ENCODE assay signal across 10 mouse cellular contexts in genomic region chr9:65391613-65391964, GRCm38 (mm10). TPM values are rescaled to one million over a fixed set of nuclear protein-coding genes. Genes with fewer than 3 reads are reported as not detected.
DNase-seq lines count a peak whose midpoint lies in the region; ATAC-seq and TF ChIP-seq lines count a peak whose summit lies in the region.
"Had no signal": no experiment of that assay in that cellular context is flagged by ENCODE, and none has a peak within 500 bp of the region (broad histone marks: within the 10 kb centered on the region; RNA-seq: fewer than 3 reads in every experiment).

Gene Kbtbd13, minus strand, starts transcription at chr9:65391652.

- peaks cover 3% of the 10 kb centered on the region; the same call in 1 of the 2 replicates for H3K27me3 ChIP-seq in heart, adult 2 months (ENCODE audit: control insufficient read depth, insufficient read depth, low read length)
- peaks cover 37% of the 10 kb centered on the region for H3K27me3 ChIP-seq in embryonic facial prominence, embryonic 14.5 days (replicated peaks; ENCODE audit: control insufficient read depth, insufficient read depth, low read length)
- H3K27me3 ChIP-seq in hindbrain, embryonic 11.5 days (ENCODE audit: control insufficient read depth, insufficient read depth, low read length), result peaks cover 31% of the 10 kb centered on the region
- H3K27me3 ChIP-seq in midbrain, embryonic 12.5 days, result peaks cover 55% of the 10 kb centered on the region
- H3K27me3 ChIP-seq in cerebellum, adult 2 months (ENCODE audit: control insufficient read depth, insufficient read depth, low read length), result no peaks in the 10 kb centered on the region

- no peak for TF ChIP-seq CTCF in heart, adult 2 months (IDR thresholded peaks at IDR 0.05)
- no peak for TF ChIP-seq CTCF in cerebellum, adult 2 months (IDR thresholded peaks at IDR 0.05; ENCODE audit: borderline replicate concordance, insufficient read depth, low read depth, low read length)

- peaks cover 11% of the 10 kb centered on the region for H3K4me1 ChIP-seq in heart, adult 2 months (ENCODE audit: control insufficient read depth, insufficient read depth, low read length)
- H3K4me1 ChIP-seq in embryonic facial prominence, embryonic 14.5 days (ENCODE audit: control insufficient read depth, insufficient read depth, low read length), result 0 out of 2 replicates have a peak, but pooled peaks cover under 1% of the 10 kb centered on the region
- H3K4me1 ChIP-seq in hindbrain, embryonic 11.5 days (replicated peaks; ENCODE audit: control insufficient read depth, insufficient read depth, low read length), result no peaks in the 10 kb centered on the region; the same call in 1 of the 2 replicates
- H3K4me1 ChIP-seq in midbrain, embryonic 12.5 days, result peaks cover 9% of the 10 kb centered on the region
- H3K4me1 ChIP-seq in cerebellum, adult 2 months (ENCODE audit: control insufficient read depth, insufficient read depth, low read length), result no peaks in the 10 kb centered on the region

- DNase-seq in heart, adult 2 months, result peak in 1 of 2 experiments; percentile 57
- no peak for DNase-seq in heart, postnatal 25 days (ENCODE audit: low spot score)
- DNase-seq in embryonic facial prominence, embryonic 14.5 days (ENCODE audit: low spot score), result no peak
- DNase-seq in hindbrain, embryonic 11.5 days (ENCODE audit: low spot score), result no peak
- no peak for DNase-seq in adrenal gland, adult 18-20 months (ENCODE audit: low spot score in 2 of 2)
- no peak for DNase-seq in cerebellum, adult 9-11 months
- DNase-seq in cerebellum, adult 2 months, result no peak
- DNase-seq: cerebellum, adult 11 months had no signal

- H3K4me2 ChIP-seq in embryonic facial prominence, embryonic 14.5 days (ENCODE audit: low read depth, low read length), result peak within 1 kb of the TSS; percentile 69
- peak within 1 kb of the TSS; percentile 47 for H3K4me2 ChIP-seq in hindbrain, embryonic 11.5 days (replicated peaks; ENCODE audit: low read depth, low read length)
- H3K4me2 ChIP-seq in midbrain, embryonic 12.5 days (replicated peaks), result peak within 1 kb of the TSS; percentile 46

- no peaks in the 10 kb centered on the region for H3K79me2 ChIP-seq in heart, adult 2 months (replicated peaks; ENCODE audit: control insufficient read depth, insufficient read depth, low read length)

- WGBS in heart, adult 2 months, result 23% methylated on average over 8 of the region's 8 CpGs
- 39% methylated on average over 8 of the region's 8 CpGs for WGBS in embryonic facial prominence, embryonic 14.5 days
- WGBS in hindbrain, embryonic 11.5 days, result 40% methylated on average over 8 of the region's 8 CpGs
- 45% methylated on average over 7 of the region's 8 CpGs for WGBS in midbrain, embryonic 12.5 days
- 45% methylated on average over 8 of the region's 8 CpGs for WGBS in cerebellum, adult 2 months

- H3K4me3 ChIP-seq in heart, adult 2 months, result peak within 1 kb of the TSS; percentile 50
- H3K4me3 ChIP-seq in embryonic facial prominence, embryonic 14.5 days (ENCODE audit: low read depth, low read length), result peak within 1 kb of the TSS; percentile 51
- peak within 1 kb of the TSS; percentile 37 for H3K4me3 ChIP-seq in hindbrain, embryonic 11.5 days (ENCODE audit: low read depth, low read length)
- peak within 1 kb of the TSS; percentile 42 for H3K4me3 ChIP-seq in midbrain, embryonic 12.5 days
- no peak within 1 kb of the TSS for H3K4me3 ChIP-seq in cerebellum, adult 2 months (replicated peaks; ENCODE audit: insufficient read depth, low read depth, low read length)

- H3K36me3 ChIP-seq in heart, adult 2 months (ENCODE audit: control insufficient read depth, insufficient read depth, low read length), result no peaks in the 10 kb centered on the region
- no peaks in the 10 kb centered on the region for H3K36me3 ChIP-seq in embryonic facial prominence, embryonic 14.5 days (ENCODE audit: control insufficient read depth, insufficient read depth, low read length)
- no peaks in the 10 kb centered on the region for H3K36me3 ChIP-seq in hindbrain, embryonic 11.5 days (ENCODE audit: control insufficient read depth, insufficient read depth, low read length)
- H3K36me3 ChIP-seq in midbrain, embryonic 12.5 days, result no peaks in the 10 kb centered on the region

- H3K9me3 ChIP-seq in embryonic facial prominence, embryonic 14.5 days (ENCODE audit: control insufficient read depth, low read length), result no peaks in the 10 kb centered on the region
- no peaks in the 10 kb centered on the region for H3K9me3 ChIP-seq in hindbrain, embryonic 11.5 days (ENCODE audit: control insufficient read depth, low read length)
- no peaks in the 10 kb centered on the region for H3K9me3 ChIP-seq in midbrain, embryonic 12.5 days

- peak within 1 kb of the TSS; percentile 82 for H3K9ac ChIP-seq in heart, adult 2 months (ENCODE audit: low read depth, low read length)
- H3K9ac ChIP-seq in embryonic facial prominence, embryonic 14.5 days (ENCODE audit: low read depth, low read length), result peak within 1 kb of the TSS; percentile 60
- 0 out of 2 replicates have a peak within 1 kb of the TSS, but pooled peaks have one; percentile 23 for H3K9ac ChIP-seq in hindbrain, embryonic 11.5 days (ENCODE audit: low read depth, low read length)
- no peak within 1 kb of the TSS for H3K9ac ChIP-seq in midbrain, embryonic 12.5 days (replicated peaks)

- ATAC-seq in embryonic facial prominence, embryonic 14.5 days (ENCODE audit: low read depth), result no peak
- ATAC-seq in hindbrain, embryonic 11.5 days (ENCODE audit: low FRiP score), result no peak
- ATAC-seq in midbrain, embryonic 12.5 days (ENCODE audit: low FRiP score, low read depth), result no peak

- no peak for TF ChIP-seq POLR2A in heart, adult 2 months (IDR thresholded peaks at IDR 0.05; ENCODE audit: insufficient read depth, low read depth, low read length)
- no peak for TF ChIP-seq POLR2A in cerebellum, adult 2 months (IDR thresholded peaks at IDR 0.05; ENCODE audit: borderline replicate concordance, insufficient read depth, low read length)

- TF ChIP-seq EP300 in heart, adult 2 months (IDR thresholded peaks at IDR 0.05; ENCODE audit: insufficient read depth, low read depth, low read length), result 0 out of 2 replicates have a peak, but pooled peaks have one; percentile 55

- intact Hi-C loops in heart, adult 2 months (cut with DNase I), result no loop called here
- intact Hi-C loops in heart, postnatal 25 days (cut with DNase I), result no loop called here

- peak within 1 kb of the TSS; percentile 74 for H3K27ac ChIP-seq in heart, adult 2 months
- no peak within 1 kb of the TSS for H3K27ac ChIP-seq in embryonic facial prominence, embryonic 14.5 days (replicated peaks; ENCODE audit: low read depth, low read length)
- no peak within 1 kb of the TSS for H3K27ac ChIP-seq in hindbrain, embryonic 11.5 days (ENCODE audit: low read depth, low read length)
- no peak within 1 kb of the TSS for H3K27ac ChIP-seq in midbrain, embryonic 12.5 days (replicated peaks)
- no peak within 1 kb of the TSS for H3K27ac ChIP-seq in cerebellum, adult 2 months (ENCODE audit: insufficient read depth, low read length)

RNA-seq across cellular contexts. Expression of gene Kbtbd13, which starts in this region (rescaled TPM):
- 1 to 10 TPM; 2.1 to 2.6 TPM for total RNA-seq in heart, adult 2 months (2021)
- polyA plus RNA-seq in heart, adult 2 months (2012; rRNA removed), result 2.4 and 4.0 TPM in 2 replicates
- 1 to 10 TPM; 2.6 to 3.1 TPM for total RNA-seq in heart, postnatal 25 days (2021)
- polyA plus RNA-seq in embryonic facial prominence, embryonic 14.5 days (2014; fragmentation: Nextera tagmentation; extraction: Ambion mirVana), result 1.8 and 2.1 TPM in 2 replicates
- 0.54 TPM in 1 of 2 replicates, not detected in the other for polyA plus RNA-seq in hindbrain, embryonic 11.5 days (2014; fragmentation: Nextera tagmentation; extraction: Ambion mirVana)
- polyA plus RNA-seq in midbrain, embryonic 12.5 days (2016; fragmentation: Nextera tagmentation; extraction: Ambion mirVana), result 0.37 and 0.45 TPM in 2 replicates
- under 1 TPM; 0.17 to 0.26 TPM for total RNA-seq in adrenal gland, adult 18-20 months (2021)
- 0.11 and 0.14 TPM in 2 replicates for polyA plus RNA-seq in cerebellum, adult 2 months (2012; rRNA removed)
- polyA plus RNA-seq: C2C12 had no signal
